Mouse (Mus musculus): Measurements from ENCODE around the gene Aifm1. TPM values are rescaled to one million over a fixed set of nuclear protein-coding genes. Genes with fewer than 3 reads are reported as not detected.

Aifm1 gene
- polyA plus RNA-seq, 1 experiment from 2014 or later, result 59.8 TPM

DNA sequence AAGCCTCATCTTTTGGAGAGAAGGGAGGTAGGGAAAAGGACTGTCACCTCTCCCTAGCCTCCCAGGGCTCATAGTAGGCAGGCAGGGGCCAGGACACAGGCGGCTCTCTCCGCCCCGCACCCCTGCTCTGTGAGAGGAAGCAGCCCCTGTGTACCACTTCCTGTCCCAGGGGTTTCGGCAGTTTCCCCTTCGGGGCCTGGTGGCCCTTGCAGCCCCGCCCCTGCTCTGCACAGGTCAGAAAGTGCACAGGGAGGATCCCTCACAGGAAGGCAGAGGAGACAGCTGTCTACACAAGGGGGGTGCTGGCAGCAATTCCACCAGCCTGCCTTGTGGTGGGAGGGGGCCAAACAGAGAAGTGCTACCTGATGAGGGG lies 79.8 kb downstream of the Aifm1 start:
- no peak overlapping the region for H3K9ac ChIP-seq
- no peak for ATAC-seq
- no peaks in the 10 kb centered on the region for H3K4me1 ChIP-seq
- no peaks in the 10 kb centered on the region for H3K9me3 ChIP-seq (replicated peaks)
- no peak overlapping the region for H3K4me3 ChIP-seq
- H3K36me3 ChIP-seq (ENCODE audit: poor library complexity, severe bottlenecking), result no peaks in the 10 kb centered on the region
- H3K27ac ChIP-seq, result no peak overlapping the region
- H3K4me2 ChIP-seq, result no peak overlapping the region
- H3K27me3 ChIP-seq, result no peaks in the 10 kb centered on the region
- WGBS, result 52% methylated on average over 6 of the region's 6 CpGs

DNA sequence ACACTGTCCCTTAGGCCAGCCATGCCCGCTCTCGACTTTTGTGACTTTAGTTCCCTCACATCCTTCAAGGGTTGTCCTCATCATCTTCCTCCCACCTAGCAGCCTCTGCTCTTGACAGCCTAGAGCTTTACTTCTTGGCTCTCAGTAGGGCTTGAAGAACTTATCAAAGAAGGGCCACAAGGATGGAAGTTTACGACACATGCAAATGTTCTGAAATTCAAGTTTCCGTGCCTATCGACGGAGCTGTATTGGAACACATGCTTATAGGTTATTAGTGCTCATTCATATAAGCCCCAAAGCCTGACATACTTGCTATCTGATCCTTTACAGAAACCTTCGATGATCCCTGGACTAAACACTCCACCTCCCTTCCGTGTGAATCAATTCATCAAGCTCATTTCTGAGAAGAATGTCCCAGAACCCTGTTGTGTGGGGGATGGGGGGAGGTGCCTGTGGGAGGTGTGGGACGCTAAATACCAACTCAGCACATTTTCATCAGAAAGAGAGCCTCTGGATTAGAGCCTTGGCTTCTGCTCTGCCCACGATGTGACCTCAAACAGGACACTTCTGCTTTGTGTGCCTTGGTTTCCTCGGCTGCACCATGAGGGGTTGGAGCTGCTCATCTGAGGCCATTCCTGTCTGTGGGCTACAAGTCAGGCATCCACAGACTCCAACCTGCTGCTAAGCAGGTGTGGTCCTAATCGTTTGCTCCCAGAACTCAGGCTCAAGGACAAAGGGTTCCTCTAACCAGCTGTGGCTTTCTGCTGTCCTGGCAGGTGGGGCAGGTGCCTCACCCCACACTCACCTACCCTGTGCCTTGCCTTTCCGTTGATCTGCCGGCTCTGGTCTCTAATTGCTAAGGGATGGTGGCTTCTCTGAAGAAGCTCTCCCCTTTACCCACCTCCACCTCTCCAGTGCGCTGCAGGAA lies 80.5 kb downstream of the Aifm1 start:
- 72% methylated on average over 15 of the region's 15 CpGs for WGBS

GRCm38 (mm10) chrX:48429538-48429937 lies 83.8 kb downstream of the Aifm1 start:
- Histone ChIP-seq H3K4me3 (no peak overlapping the region), H3K27ac (no peak overlapping the region), H3K4me2 (no peak overlapping the region), H3K9me3 (replicated peaks) (no peaks in the 10 kb centered on the region), H3K36me3 (ENCODE audit: poor library complexity, severe bottlenecking) (no peaks in the 10 kb centered on the region), H3K4me1 (no peaks in the 10 kb centered on the region), H3K27me3 (no peaks in the 10 kb centered on the region), H3K9ac (no peak overlapping the region)
- WGBS, result 27% methylated on average over 6 of the region's 6 CpGs
- ATAC-seq, result no peak

More for the DNA sequence above, 80.5 kb downstream of the Aifm1 start:
- Histone ChIP-seq H3K27me3 (no peaks in the 10 kb centered on the region), H3K27ac (no peak overlapping the region), H3K4me1 (no peaks in the 10 kb centered on the region), H3K4me2 (no peak overlapping the region), H3K9ac (no peak overlapping the region), H3K36me3 (ENCODE audit: poor library complexity, severe bottlenecking) (no peaks in the 10 kb centered on the region), H3K4me3 (no peak overlapping the region), H3K9me3 (replicated peaks) (no peaks in the 10 kb centered on the region)
- no peak for ATAC-seq

DNA sequence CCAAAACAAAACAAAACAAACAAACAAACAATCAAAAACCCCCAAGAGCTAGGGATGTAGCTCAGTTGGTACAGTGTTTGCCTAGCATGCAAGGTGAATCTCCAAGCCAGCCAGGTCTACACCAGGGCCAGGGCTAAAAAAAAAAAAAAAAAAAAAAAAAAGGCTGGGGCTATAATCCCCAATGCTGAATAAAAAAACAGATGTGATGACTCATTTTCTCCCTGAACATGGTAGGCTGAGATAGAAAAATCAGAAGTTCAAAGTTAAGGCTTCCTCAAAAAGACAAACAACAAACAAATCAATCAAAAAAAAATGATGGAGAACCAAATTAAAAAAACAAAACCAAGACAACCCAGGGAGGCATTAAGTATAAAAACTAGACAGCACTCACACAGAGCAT lies 84.3 kb downstream of the Aifm1 start:
- Histone ChIP-seq H3K9ac (no peak overlapping the region), H3K36me3 (ENCODE audit: poor library complexity, severe bottlenecking) (no peaks in the 10 kb centered on the region), H3K4me3 (no peak overlapping the region), H3K4me2 (no peak overlapping the region), H3K27me3 (no peaks in the 10 kb centered on the region), H3K4me1 (no peaks in the 10 kb centered on the region), H3K27ac (no peak overlapping the region), H3K9me3 (replicated peaks) (no peaks in the 10 kb centered on the region)
- ATAC-seq, result no peak

DNA sequence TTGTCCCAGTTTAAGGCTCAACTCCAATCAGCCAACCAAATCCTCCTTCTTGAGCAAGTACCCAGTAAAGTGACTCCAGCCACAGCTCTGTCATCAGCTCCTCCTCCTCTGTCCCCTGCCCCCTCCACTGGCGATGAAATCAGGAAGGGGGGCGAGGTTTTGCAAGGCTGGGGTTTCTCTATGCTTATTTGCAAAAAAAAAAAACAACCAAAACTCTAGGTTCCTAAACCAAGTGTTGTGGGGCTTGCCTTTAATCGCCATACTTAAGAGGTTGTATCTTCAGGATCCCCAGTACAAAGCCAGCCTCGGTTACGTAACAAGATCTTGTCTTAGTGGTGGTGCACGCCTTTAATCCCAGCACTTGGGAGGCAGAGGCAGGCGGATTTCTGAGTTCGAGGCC lies 84.7 kb downstream of the Aifm1 start:
- Histone ChIP-seq H3K27ac (no peak overlapping the region), H3K9me3 (replicated peaks) (no peaks in the 10 kb centered on the region), H3K27me3 (no peaks in the 10 kb centered on the region), H3K4me2 (no peak overlapping the region), H3K4me3 (no peak overlapping the region), H3K36me3 (ENCODE audit: poor library complexity, severe bottlenecking) (no peaks in the 10 kb centered on the region), H3K4me1 (no peaks in the 10 kb centered on the region), H3K9ac (no peak overlapping the region)
- WGBS, result 87% methylated on average over 8 of the region's 8 CpGs
- no peak for ATAC-seq

DNA sequence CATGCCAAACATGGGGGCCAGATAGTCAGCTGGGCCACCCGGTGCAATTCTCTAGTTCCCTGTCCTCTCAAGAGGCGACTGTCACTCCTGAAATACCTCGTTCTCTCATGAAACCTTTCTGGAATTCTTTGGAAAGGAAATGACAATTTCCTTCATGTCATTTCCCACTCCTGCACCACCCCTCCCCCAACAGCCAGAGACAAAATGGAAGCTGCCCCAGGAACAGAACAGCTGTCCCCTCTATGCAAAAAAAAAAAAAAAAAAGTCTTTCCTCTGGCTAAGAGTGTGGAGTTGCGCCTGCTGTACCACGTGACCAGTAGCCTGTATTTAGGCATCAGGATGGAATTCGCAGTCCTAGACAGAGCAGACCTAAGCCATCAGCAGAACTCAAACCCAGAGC lies 85.1 kb downstream of the Aifm1 start:
- no peak overlapping the region for H3K9ac ChIP-seq
- no peaks in the 10 kb centered on the region for H3K9me3 ChIP-seq (replicated peaks)
- WGBS, result 83% methylated on average over 6 of the region's 6 CpGs
- no peaks in the 10 kb centered on the region for H3K27me3 ChIP-seq
- H3K36me3 ChIP-seq (ENCODE audit: poor library complexity, severe bottlenecking), result no peaks in the 10 kb centered on the region
- H3K27ac ChIP-seq, result no peak overlapping the region
- no peak for ATAC-seq
- no peak overlapping the region for H3K4me3 ChIP-seq
- no peak overlapping the region for H3K4me2 ChIP-seq
- no peaks in the 10 kb centered on the region for H3K4me1 ChIP-seq

DNA sequence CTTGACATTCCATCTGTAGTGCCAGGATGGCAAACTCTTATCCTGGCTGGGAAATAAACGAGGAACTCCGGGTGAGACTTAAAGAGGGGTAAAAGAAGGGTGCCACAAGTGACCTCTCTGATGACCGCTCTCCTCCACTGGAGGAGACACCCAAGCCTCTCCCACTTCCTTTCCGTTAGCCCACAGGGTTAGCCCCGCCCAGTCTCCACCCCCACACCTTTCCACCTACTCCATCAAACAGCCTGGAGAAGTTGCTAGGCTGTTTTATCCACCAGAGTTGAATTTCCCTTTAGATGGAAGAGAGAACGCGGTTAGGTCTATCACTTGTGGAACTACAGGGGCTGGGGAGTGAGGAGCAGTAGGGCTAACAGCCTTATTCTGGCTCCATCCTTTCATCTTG lies 88.1 kb downstream of the Aifm1 start:
- Histone ChIP-seq H3K9ac (no peak overlapping the region), H3K27ac (no peak overlapping the region), H3K4me2 (no peak overlapping the region), H3K4me3 (no peak overlapping the region), H3K9me3 (replicated peaks) (no peaks in the 10 kb centered on the region), H3K36me3 (ENCODE audit: poor library complexity, severe bottlenecking) (no peaks in the 10 kb centered on the region), H3K4me1 (no peaks in the 10 kb centered on the region), H3K27me3 (no peaks in the 10 kb centered on the region)
- 75% methylated on average over 7 of the region's 7 CpGs for WGBS
- no peak for ATAC-seq

Other genes with a start within 250 kb of the Aifm1 start
- 6.5 and 6.6 TPM in 2 replicates for gene Bcorl1, start 172.2 kb downstream of the Aifm1 start, polyA plus RNA-seq (2015; fragmentation: Nextera tagmentation; extraction: Ambion mirVana)
- 0.43 and 0.72 TPM in 2 replicates for gene Elf4, start 50.4 kb downstream of the Aifm1 start, polyA plus RNA-seq (2015; fragmentation: Nextera tagmentation; extraction: Ambion mirVana)
- gene Rab33a, start 5.7 kb upstream of the Aifm1 start, polyA plus RNA-seq (2015; fragmentation: Nextera tagmentation; extraction: Ambion mirVana), result 66.4 and 68.2 TPM in 2 replicates
- gene Zfp280c, start 80.9 kb upstream of the Aifm1 start, polyA plus RNA-seq (2015; fragmentation: Nextera tagmentation; extraction: Ambion mirVana), result 14.9 and 16.5 TPM in 2 replicates
- gene Slc25a14, start 109.8 kb upstream of the Aifm1 start, polyA plus RNA-seq (2015; fragmentation: Nextera tagmentation; extraction: Ambion mirVana), result 41.0 and 42.5 TPM in 2 replicates
- not detected in 2 replicates for gene Gpr119, start 160.9 kb upstream of the Aifm1 start, polyA plus RNA-seq (2015; fragmentation: Nextera tagmentation; extraction: Ambion mirVana)
- gene Rbmx2, start 181.4 kb upstream of the Aifm1 start, polyA plus RNA-seq (2015; fragmentation: Nextera tagmentation; extraction: Ambion mirVana), result 31.5 and 35.2 TPM in 2 replicates

All from forebrain, embryonic 13.5 days (tissue).